24 mouse cellular contexts compared by ENCODE assay signal in the genomic region with DNA sequence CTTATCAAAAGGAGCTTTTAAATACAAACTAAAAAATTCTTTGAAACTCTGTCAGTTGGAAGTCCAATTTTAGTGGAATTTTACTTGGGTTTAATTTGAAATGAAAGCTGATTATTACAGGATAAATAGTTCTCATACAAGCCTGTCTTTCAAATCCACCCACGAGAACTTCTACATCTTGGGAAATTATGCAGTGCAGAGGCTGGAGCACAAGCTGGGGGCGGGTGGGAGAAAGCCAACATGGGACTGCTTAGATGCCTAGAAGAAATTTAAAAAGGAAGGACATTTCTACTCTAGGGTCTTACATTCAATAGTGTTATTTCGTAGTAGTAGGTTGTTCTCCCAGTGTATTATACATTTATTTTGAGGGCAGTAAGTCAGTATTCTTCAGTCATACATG.
DNase-seq lines count a peak whose midpoint lies in the region; ATAC-seq lines count a peak whose summit lies in the region.
"Had no signal": no experiment of that assay in that cellular context is flagged by ENCODE, and none has a peak within 500 bp of the region (broad histone marks: within the 10 kb centered on the region; RNA-seq: fewer than 3 reads in every experiment).

No protein-coding gene starts in this region.

- H3K4me2 ChIP-seq in midbrain, embryonic 11.5 days, result no peak overlapping the region
- H3K4me2 ChIP-seq: heart, embryonic 11.5 days; limb, embryonic 15.5 days; liver, embryonic 15.5 days; midbrain, embryonic 12.5 days; neural tube, embryonic 12.5 days had no signal

- no peaks in the 10 kb centered on the region for H3K4me1 ChIP-seq in midbrain, embryonic 11.5 days (ENCODE audit: control insufficient read depth, insufficient read depth, low read length)
- H3K4me1 ChIP-seq: limb, embryonic 15.5 days; liver, embryonic 15.5 days; midbrain, embryonic 12.5 days; neural tube, embryonic 12.5 days had no signal

- DNase-seq in left cerebral cortex, adult 11 months (ENCODE audit: low spot score), result peak; percentile 55
- DNase-seq in left cerebral cortex, postnatal 4 days, result no peak
- peak; percentile 64 for DNase-seq in layer of hippocampus, adult 9-11 months
- DNase-seq in left cerebral cortex, postnatal 36 days (ENCODE audit: low spot score in 2 of 2), result peak; percentile 31 to 45
- DNase-seq in embryo, embryonic 11 days, result no peak
- no peak for DNase-seq in testis, postnatal 14 days (ENCODE audit: low spot score)
- no peak for DNase-seq in adrenal gland, postnatal 14 days
- DNase-seq in midbrain, embryonic 11.5 days (ENCODE audit: low spot score, missing footprints), result no peak
- DNase-seq: adrenal gland, postnatal 36 days; cerebellum, adult 2 months; heart, postnatal 10 days; kidney, adult 18-20 months; kidney, postnatal 10 days; thymus, postnatal 4 days had no signal

- H3K27me3 ChIP-seq in midbrain, embryonic 11.5 days (ENCODE audit: control insufficient read depth, insufficient read depth, low read length), result no peaks in the 10 kb centered on the region
- H3K27me3 ChIP-seq: limb, embryonic 15.5 days; liver, embryonic 15.5 days; midbrain, embryonic 12.5 days; neural tube, embryonic 12.5 days had no signal

- 81% methylated on average over 3 of the region's 3 CpGs for WGBS in midbrain, embryonic 11.5 days

- H3K27ac ChIP-seq in midbrain, embryonic 11.5 days (ENCODE audit: low read depth, low read length), result no peak overlapping the region
- H3K27ac ChIP-seq: limb, embryonic 15.5 days; liver, embryonic 15.5 days; midbrain, embryonic 12.5 days; neural tube, embryonic 12.5 days; stomach, postnatal 0 days had no signal

- H3K9ac ChIP-seq in midbrain, embryonic 11.5 days (ENCODE audit: low read length), result no peak overlapping the region
- H3K9ac ChIP-seq: limb, embryonic 15.5 days; liver, embryonic 15.5 days; midbrain, embryonic 12.5 days; neural tube, embryonic 12.5 days had no signal

- no peaks in the 10 kb centered on the region for H3K9me3 ChIP-seq in midbrain, embryonic 11.5 days (ENCODE audit: control insufficient read depth, low read length)
- H3K9me3 ChIP-seq: G1E; limb, embryonic 15.5 days; liver, embryonic 15.5 days; midbrain, embryonic 12.5 days; neural tube, embryonic 12.5 days had no signal

- no peak for ATAC-seq in midbrain, embryonic 11.5 days (ENCODE audit: low FRiP score)
- ATAC-seq: activated CD4-positive, CD25-positive, alpha-beta regulatory T cell, adult 4 months; forebrain, embryonic 14.5 days had no signal

- H3K36me3 ChIP-seq in midbrain, embryonic 11.5 days (ENCODE audit: control insufficient read depth, insufficient read depth, low read length), result no peaks in the 10 kb centered on the region
- H3K36me3 ChIP-seq: G1E; limb, embryonic 15.5 days; liver, embryonic 15.5 days; midbrain, embryonic 12.5 days; neural tube, embryonic 12.5 days had no signal

- intact Hi-C loops in left cerebral cortex, postnatal 4 days (cut with DNase I), result no loop called here
- intact Hi-C loops in left cerebral cortex, postnatal 36 days (cut with DNase I), result no loop called here

- no peak overlapping the region for H3K4me3 ChIP-seq in midbrain, embryonic 11.5 days (ENCODE audit: low read depth, low read length)
- H3K4me3 ChIP-seq: erythroblast, embryonic 14.5 days; limb, embryonic 15.5 days; liver, embryonic 15.5 days; midbrain, embryonic 12.5 days; neural tube, embryonic 12.5 days had no signal

Comparison
In these comparisons a context has a peak if more than half of its experiments do, and no peak if none do; other contexts are left out.
1. DNase-seq: peak in left cerebral cortex, adult 11 months (single experiment), layer of hippocampus, adult 9-11 months (single experiment) and left cerebral cortex, postnatal 36 days (2 of 2); none in left cerebral cortex, postnatal 4 days (single experiment), embryo, embryonic 11 days (single experiment), testis, postnatal 14 days (single experiment), adrenal gland, postnatal 14 days (single experiment) and midbrain, embryonic 11.5 days (single experiment).